Mouse (Mus musculus) granulocyte monocyte progenitor cell, adult 5-6 weeks (primary cell): ENCODE measurements at regions not wholly inside any gene's neighbourhood (a gene's known extent, or its start where the extent isn't known, plus 50 kb on each side); places are given as distances from the start of the nearest gene placed in this dataset.

ENCODE experiments used
- ATAC-seq: replicated peaks from 2 replicates; pipeline ENCODE4 v1.8.0; 2016; ENCODE audit warnings: mild to moderate bottlenecking, moderate TSS enrichment, inconsistent platforms; ENCODE audit not compliant: poor library complexity, severe bottlenecking

DNA sequence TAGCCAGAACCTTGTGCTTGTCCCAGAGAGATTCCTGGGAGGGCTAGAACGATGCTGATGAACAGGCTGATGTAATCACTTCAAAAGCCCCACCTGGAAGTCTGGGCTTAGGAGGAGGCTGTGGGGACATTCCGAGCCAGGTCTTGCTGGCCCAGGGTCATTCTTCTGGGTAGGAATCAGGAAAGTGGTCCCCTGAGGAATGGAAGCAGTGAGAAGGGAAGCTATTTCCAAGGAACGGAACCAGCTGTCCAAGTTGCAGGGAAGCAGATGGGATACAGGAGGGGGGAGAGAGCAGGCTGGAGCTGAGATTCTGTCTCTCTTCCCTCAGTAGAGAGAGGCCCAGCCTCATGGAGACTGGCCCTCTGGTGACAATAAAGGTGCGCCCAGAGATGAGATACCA lies 243.9 kb downstream of the Tcf7l2 start:
- no peak for ATAC-seq

DNA sequence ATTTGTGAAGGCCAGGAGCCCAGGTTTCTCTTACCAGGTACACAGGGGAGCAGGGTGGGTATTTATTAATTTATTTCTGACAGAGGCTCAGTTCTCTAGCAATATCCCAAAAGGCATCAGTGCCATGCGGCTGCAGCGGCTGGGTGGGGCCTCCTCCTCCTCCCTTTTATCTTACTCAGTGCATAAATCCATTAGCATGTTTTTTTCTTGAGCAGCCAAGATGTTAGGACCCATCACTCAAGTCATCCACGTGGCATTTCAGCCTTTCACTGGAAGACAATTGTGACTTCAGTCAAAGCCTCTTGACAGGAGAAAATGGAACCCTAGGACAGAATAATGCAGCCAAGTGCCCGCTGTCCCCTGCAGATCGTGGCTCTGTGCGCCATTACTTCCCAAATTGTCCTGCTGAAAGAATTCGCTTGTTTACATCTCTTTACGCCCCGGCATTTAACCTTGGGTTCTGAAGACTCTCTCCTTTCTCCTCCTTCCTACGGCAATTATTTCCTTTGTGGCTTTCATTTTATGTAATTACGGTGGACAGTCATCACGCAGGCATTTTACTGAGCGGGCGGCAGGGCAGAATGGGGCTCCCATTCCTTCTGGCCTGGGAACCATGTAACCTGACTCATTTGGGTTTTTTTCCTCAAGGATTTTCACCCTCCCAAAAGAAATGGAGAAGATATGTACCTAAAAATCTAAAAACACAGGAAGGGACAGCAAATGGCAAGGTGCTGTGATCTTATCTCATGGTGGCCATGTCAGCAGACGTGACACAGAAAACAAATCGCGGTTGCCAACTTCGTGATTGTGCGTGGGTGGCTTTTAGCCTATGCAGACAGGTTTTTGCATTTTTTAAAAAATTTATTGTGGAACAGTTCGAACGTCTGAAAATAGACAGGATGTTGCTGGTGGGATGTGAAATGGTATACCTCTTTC lies 250.4 kb downstream of the Tcf7l2 start:
- ATAC-seq, result no peak

DNA sequence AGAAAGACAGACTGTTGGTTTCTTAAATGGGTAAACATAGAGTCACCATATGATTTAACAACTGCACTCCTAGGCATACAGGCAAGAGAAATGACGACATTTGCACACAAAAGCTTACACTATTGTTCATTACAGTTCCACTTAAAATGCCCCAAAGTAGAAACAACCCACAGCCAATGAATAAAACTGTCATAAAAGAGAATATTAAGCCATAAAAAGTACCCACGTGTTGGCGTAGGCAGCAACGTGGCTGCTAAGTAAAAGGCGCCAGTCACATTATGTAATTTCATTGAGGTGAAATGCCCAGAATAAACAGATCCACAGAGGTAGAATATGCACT lies 251.1 kb downstream of the Tcf7l2 start:
- no peak for ATAC-seq

DNA sequence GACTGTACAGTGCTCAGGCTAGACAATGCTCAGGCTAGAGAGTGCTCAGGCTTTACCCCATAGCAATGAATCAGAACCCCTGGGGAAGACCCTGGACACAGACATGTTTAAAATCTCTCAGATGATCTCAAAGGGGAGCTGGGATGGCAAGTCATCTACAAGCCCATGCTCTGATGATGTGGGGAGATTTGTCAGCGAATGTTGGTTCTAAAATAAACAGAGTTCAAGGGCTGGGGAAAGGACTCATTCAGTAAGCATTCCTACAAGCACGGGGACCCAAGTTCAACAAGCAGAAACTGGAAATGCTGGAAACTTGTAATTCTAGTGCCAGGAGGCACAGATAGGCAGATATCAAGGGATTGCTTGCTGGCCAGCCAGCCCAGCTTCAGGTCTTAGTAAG lies 254.1 kb downstream of the Tcf7l2 start:
- no peak for ATAC-seq

DNA sequence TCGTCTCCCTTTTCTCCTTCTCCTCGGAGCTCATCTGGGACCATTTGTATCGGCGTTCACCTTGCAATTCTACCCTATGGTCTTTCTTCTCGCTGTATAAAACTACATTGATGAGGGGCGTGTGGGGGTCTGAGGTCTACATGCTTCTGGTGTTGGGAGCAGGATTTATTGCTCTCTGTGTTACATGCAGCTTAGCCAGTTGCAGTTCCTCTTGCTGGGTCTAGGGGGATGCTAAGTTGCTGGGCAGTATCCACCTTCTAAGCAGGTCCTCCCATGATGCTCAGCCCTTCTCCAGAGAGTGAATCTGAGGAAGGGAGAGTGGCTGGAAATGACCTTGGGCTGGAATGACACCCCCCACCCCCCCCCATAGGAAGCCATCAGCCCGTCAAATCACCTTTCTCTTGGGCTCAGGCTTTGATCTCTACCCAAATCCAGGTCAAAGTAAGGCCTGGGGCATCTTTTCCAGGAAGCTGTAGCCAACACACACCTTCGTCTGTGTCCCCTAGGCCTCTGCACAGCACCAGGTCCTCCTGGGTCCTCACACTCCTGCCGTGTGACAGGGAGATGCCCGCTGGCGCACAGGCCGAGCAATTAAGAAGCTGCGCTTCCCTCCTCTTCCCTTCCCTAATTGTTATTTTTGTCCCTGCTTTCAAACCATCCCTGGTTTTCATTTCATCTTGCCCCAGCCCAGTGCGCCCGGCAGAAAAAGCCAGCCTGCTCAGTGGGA lies 257.0 kb downstream of the Tcf7l2 start:
- no peak for ATAC-seq

DNA sequence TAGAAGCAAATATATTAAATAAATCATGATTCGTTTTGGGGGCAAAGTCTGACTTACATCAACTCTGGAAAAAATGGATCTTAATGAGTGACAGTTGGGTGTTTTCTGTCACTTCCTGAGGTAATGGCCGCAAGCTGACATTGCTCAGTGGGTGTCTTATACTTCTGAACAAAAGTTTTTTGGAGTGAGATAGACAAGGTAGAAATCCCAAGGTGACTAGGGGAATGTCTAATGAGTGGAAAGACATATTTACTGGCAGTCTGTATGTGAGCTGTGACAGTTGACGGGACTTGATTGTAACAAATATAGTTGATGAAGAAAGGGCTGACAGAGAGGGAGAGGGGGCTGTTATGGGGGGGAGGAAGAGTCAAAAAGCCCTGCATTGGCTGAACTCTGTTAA lies 257.8 kb downstream of the Tcf7l2 start:
- no peak for ATAC-seq

DNA sequence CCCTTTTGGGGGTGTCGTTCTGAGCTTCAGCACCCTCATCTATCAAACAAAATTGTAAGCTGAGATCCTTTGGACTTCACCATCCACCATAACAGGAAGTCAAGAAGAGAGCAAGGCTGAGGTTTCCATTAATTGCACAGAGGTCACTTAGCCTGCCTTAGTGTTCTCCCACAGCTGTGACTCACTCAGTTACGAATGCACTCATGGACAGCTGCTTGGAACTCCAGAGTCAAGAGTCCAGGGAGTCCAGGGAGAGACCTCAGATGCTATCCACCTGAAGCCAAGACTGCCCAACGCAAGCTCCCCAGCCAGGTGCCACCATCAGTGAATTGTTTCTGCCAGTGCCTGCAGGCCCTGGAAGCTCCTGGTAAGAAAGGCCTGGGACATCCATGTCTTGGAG lies 259.8 kb downstream of the Tcf7l2 start:
- no peak for ATAC-seq

DNA sequence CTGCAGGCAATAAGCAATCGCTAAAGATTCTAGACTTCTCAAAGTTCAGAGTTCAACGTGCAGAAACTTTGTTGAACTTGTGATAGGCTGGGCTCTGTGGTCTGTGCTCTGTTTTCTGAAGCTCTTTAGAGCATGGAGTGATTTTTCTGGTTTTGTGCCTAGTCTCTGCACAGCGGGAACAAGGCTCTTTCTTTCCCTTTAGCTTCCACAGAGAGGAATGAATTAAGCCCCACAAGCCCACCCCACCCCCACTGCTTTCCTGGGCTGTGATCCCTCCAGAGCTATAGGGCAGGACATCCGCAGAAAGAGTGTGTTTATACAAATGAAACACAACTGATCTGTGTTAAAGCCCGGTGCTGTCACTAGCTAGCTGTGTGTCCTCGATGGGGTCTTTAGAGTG lies 264.3 kb downstream of the Tcf7l2 start:
- no peak for ATAC-seq

DNA sequence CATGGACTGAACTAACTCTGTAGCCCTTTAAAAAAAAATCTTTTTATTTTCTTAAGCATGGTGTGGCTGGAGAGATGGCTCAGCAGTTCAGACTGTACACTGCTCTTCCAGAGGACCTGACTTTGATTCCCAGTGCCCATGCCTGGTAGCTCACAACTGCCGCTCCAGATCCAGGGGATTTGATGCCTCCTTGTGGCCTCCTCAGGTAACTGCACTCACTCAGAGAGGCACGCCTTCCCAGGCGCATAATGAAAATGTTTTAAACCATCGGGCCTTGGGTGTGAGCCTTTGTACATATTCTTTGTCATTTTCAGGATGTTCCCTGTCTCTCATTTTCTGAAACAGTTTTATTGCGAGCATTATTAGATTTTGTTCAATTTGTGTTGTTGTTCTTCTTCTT lies 265.8 kb downstream of the Tcf7l2 start:
- ATAC-seq, result no peak

DNA sequence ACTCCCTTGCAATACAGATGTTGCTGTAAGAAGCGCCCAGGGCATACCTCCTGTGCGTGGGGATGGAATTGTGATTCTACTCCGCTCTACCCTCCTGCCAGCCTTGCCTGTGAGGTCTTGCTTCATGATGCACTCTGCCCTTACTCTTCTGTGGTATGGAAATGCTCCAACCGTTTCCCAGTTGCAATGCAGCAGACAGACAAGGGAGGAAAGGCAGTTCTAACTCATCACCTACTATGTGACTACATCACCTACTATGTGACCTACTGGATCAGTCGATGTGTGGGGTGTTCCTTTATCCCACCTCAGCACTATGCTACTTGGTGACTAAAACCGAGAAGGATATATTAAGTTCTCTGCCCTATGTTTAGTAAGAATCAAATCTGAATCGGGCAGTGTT lies 269.1 kb downstream of the Tcf7l2 start:
- ATAC-seq, result no peak

DNA sequence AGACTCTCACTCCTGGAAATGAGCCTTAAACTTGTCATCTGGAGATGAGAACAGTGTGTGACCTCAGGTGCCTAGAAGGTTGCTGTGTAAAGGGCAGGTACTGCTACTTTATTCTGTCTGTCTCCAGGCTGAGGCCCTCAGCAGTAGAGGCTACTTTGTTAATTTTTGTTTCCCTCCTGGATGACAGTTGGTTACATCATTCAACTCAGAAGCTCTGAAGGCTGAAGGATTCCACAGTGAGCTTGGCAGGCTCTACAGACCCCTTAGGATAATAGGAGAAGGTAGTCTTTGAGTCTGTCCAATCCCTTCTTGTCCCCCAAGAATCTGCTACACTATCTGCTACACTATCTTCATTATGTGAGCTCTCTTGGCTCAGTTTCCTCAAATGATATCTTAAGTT lies 269.7 kb downstream of the Tcf7l2 start:
- ATAC-seq, result no peak

DNA sequence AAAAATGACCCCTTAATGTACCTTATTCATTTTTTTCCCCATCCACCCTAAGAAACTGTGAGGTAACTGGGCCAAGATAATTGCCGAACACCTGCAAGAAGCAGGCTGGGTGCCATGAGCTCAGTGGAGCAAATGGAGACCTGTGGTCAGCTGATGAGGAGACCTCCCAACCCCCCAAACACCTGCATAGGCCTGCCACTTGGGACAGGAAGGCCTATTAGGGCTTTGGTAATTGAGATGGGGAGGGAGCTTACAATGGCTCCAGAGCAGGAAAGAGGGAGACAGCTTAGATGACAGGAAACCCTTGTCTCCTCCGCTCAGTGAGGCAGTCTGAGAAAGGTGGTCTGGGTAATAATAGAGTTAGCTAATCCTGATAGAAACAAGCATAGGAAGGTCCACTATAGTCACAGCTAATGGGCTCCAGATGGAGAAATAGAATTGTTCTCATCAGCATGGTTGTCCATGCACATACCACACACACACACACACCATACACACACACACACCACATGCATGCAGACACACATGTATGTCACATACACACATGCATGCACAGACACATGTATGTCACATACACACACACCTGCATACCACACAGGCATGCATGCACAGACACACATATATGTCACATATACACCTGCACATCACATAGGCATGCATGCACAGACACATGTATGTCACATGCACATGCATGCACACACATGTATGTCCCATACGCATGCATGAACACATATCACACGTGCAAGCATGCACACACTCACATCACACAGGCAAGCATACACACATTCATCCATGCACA lies 270.2 kb upstream of the Habp2 start:
- ATAC-seq, result no peak

DNA sequence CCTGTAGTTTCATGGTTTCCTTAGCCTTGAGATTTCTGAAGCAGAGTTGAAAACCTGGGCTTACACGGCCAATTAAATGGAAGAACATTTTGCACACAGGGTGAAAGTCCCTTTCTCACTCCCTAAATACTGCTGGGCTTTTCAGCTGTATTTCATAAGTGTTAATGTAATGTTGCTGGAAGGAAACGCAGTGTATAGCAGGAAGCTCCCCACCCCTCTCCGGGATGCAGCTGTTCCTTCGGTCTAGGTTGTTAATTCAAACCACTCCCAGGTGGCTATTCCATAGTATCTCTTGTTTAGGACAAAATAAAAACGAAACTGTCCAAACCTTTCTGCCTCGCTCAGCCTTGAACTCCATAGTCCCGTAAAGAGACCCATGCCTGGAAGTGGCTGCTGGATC lies 269.4 kb upstream of the Habp2 start:
- ATAC-seq, result no peak

DNA sequence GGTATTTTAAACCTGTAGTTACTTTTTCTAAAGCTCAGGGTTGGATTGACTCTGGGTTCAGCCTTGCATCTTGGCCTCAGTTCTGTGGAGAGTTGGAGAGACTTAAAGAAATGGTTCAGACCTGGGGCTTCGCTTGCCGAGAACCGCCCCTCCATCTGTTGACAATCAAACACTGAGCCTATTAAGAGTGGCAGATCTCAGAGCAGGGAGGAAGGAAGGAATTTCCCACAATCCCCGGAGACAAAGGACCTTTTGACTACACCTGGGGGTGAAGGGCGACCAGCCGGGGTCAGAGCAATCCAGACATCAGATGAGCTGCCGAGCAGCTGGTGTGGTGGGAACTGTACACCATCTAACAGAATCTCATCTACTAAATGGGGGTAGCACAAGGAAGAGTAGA lies 267.8 kb upstream of the Habp2 start:
- no peak for ATAC-seq

DNA sequence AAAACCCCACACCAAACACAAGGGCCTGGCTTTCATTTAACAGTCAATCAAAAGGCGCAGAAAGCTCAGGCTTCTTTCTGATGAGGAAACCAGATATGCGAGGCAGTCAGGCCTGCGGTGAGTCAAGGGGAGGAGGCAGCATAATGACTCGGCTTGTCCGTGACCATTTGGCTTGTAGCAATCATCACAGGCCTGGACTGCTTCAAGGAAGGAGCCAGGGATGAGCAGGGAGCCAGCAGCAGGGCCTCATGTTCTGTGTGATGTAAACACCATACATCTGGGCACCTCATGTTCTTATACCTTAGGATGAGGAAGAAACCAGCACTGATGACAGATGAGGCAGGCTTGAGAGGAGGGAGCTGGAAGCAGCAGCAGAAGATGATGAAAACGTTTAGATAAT lies 264.6 kb upstream of the Habp2 start:
- no peak for ATAC-seq

DNA sequence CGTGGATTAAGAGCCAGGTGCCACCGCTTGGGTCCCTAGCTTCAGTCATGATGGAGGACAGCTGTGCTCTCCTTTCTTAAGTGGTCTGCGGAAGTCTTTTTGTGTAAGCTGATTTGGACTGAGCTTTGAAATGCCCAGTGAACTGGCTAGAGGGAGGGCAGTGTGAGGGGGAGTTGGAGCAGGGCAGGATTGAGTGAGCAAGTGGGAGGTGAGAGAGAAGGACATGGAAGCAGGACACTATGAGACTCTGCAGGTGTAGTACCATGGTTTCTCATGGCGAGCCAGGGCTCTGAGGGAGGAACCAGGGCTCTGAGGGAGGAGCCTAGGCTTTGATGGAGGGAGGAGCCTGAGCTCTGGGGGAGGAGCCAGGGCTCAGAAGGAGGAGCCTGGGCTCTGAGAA lies 262.3 kb upstream of the Habp2 start:
- ATAC-seq, result no peak

DNA sequence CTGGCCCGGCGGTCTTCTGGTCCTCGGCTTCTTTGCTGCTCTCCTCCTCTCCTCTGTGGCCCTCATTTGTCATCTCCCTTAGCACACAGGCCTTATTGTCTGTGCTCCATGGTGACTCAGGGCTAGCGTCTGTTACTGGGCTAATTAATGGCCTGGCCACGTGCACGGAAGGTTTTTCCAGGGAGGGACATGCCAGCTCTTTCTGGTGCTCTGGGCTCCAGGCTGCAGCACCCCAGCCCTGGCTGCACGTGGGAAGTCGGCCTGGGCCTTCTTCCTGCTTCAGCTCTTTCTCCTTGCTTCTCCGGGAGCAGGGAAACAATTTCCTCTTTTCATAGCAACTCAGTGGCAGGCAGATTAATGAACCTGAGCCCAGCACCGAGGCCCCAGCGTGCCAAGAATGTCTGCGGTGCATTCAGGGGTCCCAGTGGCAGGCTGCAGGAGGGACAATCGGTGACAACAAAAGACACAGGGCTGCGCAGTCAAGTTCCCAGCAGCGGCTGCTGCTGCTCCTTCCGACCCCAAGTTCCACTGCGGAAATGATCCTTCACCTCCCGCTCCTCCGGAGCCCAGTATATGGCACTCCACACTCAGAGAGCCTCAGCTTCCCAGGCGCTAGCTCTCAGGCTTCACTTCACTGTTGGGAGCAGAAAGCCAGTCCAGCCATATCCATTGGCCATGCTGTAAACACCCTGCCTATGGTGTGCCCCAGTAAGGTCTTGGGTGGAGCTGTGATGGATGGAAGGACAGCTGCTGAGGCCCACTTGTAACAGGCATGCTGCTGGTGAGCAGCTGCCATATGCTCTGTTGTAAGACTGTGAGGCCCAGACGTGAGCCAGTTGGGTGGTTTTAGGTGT lies 257.3 kb upstream of the Habp2 start:
- ATAC-seq, result no peak

DNA sequence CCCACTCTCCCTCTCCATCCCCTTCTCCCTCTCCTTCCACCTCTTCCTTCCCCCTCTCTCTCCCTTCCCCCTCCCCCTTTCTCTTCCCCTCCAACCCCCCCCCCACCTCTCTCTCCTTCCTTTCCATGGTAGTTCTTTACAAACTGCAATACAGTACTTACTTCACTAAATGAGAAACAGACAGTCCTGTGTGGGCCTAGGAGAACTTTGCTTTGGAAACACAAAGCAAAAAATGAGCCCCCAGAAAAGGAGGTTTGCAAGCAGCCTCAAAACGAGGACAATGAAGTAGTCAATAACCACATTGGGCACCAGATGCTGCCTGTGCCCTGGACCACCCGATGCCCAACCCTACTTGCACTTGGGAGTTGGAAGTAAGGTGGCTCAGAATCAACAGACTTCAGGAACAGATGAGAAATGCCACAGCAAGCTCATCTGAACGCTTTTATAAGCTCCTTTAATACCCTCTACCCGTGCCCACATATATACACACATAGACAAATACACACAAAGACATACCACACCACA lies 256.5 kb upstream of the Habp2 start:
- ATAC-seq, result no peak

DNA sequence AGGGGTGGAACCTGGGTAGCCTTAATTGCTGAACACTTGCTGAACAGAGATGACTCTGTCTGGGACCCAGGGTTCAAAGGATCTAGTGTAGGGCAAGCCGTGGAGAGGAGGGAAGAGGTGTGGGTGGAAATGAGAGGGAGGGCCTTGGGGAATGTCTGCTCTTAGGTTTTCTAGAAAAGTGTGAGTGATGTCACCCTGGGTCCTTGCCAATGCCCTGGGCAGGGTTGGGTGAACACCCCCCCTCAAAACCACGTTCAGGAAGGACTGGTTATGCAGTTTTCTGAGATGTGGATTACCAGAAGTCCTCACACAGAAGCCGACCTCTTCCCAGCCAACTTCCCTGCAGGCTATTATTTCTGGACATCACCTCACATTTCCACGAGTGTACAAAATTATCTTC lies 252.4 kb upstream of the Habp2 start:
- no peak for ATAC-seq

DNA sequence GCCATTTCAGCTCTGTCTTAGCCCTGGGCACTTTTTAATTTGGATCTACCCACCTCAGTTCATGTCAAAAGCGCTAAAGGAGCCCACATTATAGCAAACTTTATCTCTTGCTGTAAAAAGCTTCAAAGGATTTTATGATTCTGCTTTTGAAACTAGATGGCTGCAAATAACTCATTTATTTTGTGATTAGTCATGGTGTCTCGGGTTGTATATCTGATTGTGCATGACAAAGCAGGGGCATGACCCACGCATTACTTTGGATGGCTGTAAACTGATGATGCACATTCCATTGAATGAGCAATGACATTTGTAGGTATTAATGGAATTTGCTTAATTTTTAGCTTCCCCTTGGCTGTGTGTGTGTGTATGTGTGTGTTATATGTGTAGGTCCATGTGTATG lies 249.4 kb upstream of the Habp2 start:
- no peak for ATAC-seq
